Mouse (Mus musculus): ENCODE data around the gene Cep170b.

GRCm38 (mm10) chr12:112679027-112679996, 40.9 kb upstream of the Cep170b start:
- TF ChIP-seq CTCF (IDR thresholded peaks at IDR 0.05; ENCODE audit: low read depth): no peak
- TF ChIP-seq EP300 (IDR thresholded peaks at IDR 0.05; ENCODE audit: low read depth): no peak

Measured in liver, embryonic 14.5 days (tissue).